Mouse (Mus musculus): ENCODE data around the gene Trub2. TPM values are rescaled to one million over a fixed set of nuclear protein-coding genes. Genes with fewer than 3 reads are reported as not detected.

Trub2 gene
- polyA plus RNA-seq (2014; fragmentation: Nextera tagmentation; extraction: Ambion mirVana): 29.1 and 32.3 TPM in 2 replicates

DNA sequence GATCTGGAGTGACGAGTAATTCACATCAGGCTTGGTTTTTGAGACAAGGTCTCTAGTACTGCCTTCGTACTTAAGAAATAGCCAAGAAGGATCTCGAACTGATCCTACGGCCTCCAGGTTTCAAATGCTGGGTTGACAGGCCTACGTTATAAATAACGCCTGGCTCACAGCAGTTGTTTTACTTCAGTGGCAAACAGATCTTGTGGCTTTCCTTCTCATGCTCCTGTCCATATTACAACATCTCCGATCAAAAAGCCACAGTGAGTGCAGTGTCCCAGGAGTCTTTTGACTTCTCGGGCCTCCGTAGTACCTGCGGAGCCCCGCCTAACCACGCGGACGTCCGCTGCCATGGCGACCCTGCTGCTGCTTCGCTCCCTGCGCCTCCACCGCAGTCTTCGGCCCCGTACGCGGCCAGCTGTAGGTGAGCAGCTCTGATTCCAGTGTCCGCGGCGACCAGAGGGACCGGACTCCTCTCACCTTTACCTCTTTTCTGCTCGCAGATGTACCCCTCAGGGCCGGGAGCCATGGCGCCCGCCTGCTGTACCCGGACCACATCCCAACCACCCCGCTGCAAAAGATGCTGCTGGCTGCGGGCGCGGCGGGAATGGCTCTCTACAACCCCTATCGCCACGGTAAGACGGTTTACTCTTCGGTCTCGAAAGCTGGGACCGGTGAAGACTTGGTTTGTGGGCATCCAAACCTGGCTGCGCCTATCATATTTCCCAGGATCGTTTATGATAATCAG, at the start of gene Trub2:
Gene Trub2, minus strand, starts transcription at position 566 of the 745 bp plus-strand sequence.
- Histone ChIP-seq H3K27me3 (ENCODE audit: control insufficient read depth, insufficient read depth, low read length) (no peaks in the 10 kb centered on the region), H3K27ac (replicated peaks; ENCODE audit: low read depth, low read length) (0 out of 2 replicates have a peak within 1 kb of the TSS, but pooled peaks have one; percentile 8), H3K9ac (replicated peaks; ENCODE audit: low read length) (peak within 1 kb of the TSS; percentile 81), H3K4me1 (ENCODE audit: control insufficient read depth, insufficient read depth, low read length) (no peaks in the 10 kb centered on the region; the same call in 1 of the 2 replicates), H3K36me3 (replicated peaks; ENCODE audit: control insufficient read depth, insufficient read depth, low read depth, low read length) (peaks cover 13% of the 10 kb centered on the region), H3K4me2 (ENCODE audit: low read depth, low read length) (peak within 1 kb of the TSS; percentile 75), H3K4me3 (ENCODE audit: low read depth, low read length) (peak within 1 kb of the TSS; percentile 84), H3K9me3 (replicated peaks; ENCODE audit: control insufficient read depth, low read length) (no peaks in the 10 kb centered on the region)
- DNase-seq (ENCODE audit: low spot score): peak; percentile 81
- under 1% methylated on average over 45 of the region's 45 CpGs for WGBS
- ATAC-seq (replicated peaks; ENCODE audit: insufficient number of reproducible peaks, low FRiP score, low TSS enrichment, low read depth): peak; percentile 87

DNA sequence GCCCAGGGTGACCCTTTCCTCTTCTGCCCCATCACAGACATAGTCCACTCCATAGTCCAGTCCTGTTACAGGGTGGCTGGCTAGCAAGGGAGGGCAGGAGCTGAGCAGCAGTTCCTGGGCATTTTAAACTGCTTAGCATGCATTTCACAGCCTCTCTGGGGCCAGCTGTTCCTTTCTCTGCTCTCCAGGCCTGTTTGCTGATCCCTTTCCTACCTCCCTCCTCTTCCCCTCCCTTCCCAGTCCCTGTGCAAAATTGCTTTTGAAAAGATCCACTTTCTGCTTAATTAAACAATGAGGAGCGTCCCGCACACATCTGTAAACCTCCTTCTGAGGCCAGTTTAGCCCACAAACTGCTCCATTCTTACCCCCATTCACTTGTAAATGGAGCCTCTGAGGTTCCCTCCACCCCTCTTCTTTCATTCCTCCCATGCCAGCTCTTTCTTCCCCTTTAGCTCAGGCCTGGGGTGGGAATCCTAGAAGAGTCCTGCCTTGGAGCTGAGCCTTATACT, 47.1 kb upstream of the Trub2 start:
- Histone ChIP-seq H3K4me2 (ENCODE audit: low read depth, low read length) (no peak overlapping the region), H3K4me3 (ENCODE audit: low read depth, low read length) (no peak overlapping the region), H3K4me1 (ENCODE audit: control insufficient read depth, insufficient read depth, low read length) (no peaks in the 10 kb centered on the region), H3K9ac (replicated peaks; ENCODE audit: low read length) (no peak overlapping the region), H3K27me3 (ENCODE audit: control insufficient read depth, insufficient read depth, low read length) (no peaks in the 10 kb centered on the region), H3K36me3 (replicated peaks; ENCODE audit: control insufficient read depth, insufficient read depth, low read depth, low read length) (no peaks in the 10 kb centered on the region), H3K27ac (replicated peaks; ENCODE audit: low read depth, low read length) (no peak overlapping the region), H3K9me3 (replicated peaks; ENCODE audit: control insufficient read depth, low read length) (no peaks in the 10 kb centered on the region)
- 51% methylated on average over 2 of the region's 2 CpGs for WGBS
- ATAC-seq (replicated peaks; ENCODE audit: insufficient number of reproducible peaks, low FRiP score, low TSS enrichment, low read depth) (no peak), DNase-seq (ENCODE audit: low spot score) (no peak)

DNA sequence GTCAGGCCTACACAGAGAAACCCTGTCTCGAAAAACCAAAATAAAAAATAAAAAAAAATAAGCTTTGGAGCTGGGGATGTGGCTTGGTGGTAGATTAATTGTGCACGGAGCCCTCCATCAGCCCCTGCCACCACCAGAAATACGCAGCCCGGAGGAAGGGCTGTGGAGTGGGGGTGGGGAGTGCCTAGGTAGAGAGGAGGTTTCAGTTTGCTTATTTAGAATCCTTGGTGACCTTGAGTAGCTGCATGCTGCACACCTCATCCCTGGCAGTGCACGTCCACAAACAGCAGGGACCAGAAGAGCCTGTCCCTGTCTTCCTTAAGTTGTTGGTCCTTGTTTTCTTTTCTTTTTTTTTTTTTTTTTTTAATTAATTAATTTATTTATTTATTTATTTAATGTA, 45.5 kb upstream of the Trub2 start:
- ATAC-seq (replicated peaks; ENCODE audit: insufficient number of reproducible peaks, low FRiP score, low TSS enrichment, low read depth): no peak
- H3K4me1 ChIP-seq (ENCODE audit: control insufficient read depth, insufficient read depth, low read length): no peaks in the 10 kb centered on the region
- 93% methylated on average over 5 of the region's 5 CpGs for WGBS
- DNase-seq (ENCODE audit: low spot score): no peak
- H3K27ac ChIP-seq (replicated peaks; ENCODE audit: low read depth, low read length): no peak overlapping the region
- H3K4me3 ChIP-seq (ENCODE audit: low read depth, low read length): no peak overlapping the region
- H3K9ac ChIP-seq (replicated peaks; ENCODE audit: low read length): no peak overlapping the region
- no peak overlapping the region for H3K4me2 ChIP-seq (ENCODE audit: low read depth, low read length)
- H3K9me3 ChIP-seq (replicated peaks; ENCODE audit: control insufficient read depth, low read length): no peaks in the 10 kb centered on the region
- no peaks in the 10 kb centered on the region for H3K36me3 ChIP-seq (replicated peaks; ENCODE audit: control insufficient read depth, insufficient read depth, low read depth, low read length)
- no peaks in the 10 kb centered on the region for H3K27me3 ChIP-seq (ENCODE audit: control insufficient read depth, insufficient read depth, low read length)

DNA sequence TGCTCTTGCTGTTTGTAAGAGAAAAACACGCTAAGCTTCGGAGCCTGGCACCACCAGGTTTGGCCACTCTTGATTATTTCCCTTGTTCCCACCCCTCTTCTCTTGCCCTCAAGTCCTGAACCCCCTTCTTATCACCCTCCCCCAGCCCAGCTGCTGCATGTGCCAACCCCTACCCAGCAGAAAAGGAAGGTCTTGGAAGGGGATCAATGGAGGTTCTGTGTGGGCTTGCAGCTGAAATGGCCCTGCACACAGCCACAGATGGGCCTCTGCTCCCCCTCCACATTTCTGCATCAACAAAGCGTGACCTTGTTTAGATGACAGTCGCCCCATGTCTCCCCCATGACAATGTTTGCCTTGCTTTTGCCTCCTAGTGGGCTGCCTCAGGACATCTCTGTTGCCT, 42.8 kb upstream of the Trub2 start:
- Histone ChIP-seq H3K4me3 (ENCODE audit: low read depth, low read length) (no peak overlapping the region), H3K27ac (replicated peaks; ENCODE audit: low read depth, low read length) (no peak overlapping the region), H3K27me3 (ENCODE audit: control insufficient read depth, insufficient read depth, low read length) (no peaks in the 10 kb centered on the region), H3K4me2 (ENCODE audit: low read depth, low read length) (no peak overlapping the region), H3K9ac (replicated peaks; ENCODE audit: low read length) (no peak overlapping the region), H3K4me1 (ENCODE audit: control insufficient read depth, insufficient read depth, low read length) (no peaks in the 10 kb centered on the region), H3K36me3 (replicated peaks; ENCODE audit: control insufficient read depth, insufficient read depth, low read depth, low read length) (no peaks in the 10 kb centered on the region), H3K9me3 (replicated peaks; ENCODE audit: control insufficient read depth, low read length) (no peaks in the 10 kb centered on the region)
- DNase-seq (ENCODE audit: low spot score): no peak
- WGBS: 89% methylated on average over 4 of the region's 4 CpGs
- no peak for ATAC-seq (replicated peaks; ENCODE audit: insufficient number of reproducible peaks, low FRiP score, low TSS enrichment, low read depth)

DNA sequence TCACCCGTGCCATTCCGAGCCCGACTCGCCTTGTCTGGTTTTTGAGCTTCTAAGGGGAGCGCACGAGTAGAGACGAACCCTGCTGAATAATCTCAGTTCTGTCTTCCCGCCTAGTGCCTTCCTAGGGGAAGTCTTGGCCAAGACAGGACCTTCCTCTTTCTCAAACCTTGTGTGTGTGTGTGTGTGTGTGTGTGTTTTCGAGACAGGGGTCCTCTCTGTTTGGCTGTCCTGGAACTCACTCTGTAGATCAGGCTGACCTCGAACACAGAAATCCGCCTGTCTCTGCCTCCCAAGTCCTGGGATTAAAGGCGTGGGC, 39.4 kb upstream of the Trub2 start:
- Histone ChIP-seq H3K4me2 (ENCODE audit: low read depth, low read length) (peak overlapping the region; percentile 64), H3K27ac (replicated peaks; ENCODE audit: low read depth, low read length) (no peak overlapping the region), H3K27me3 (ENCODE audit: control insufficient read depth, insufficient read depth, low read length) (no peaks in the 10 kb centered on the region), H3K4me1 (ENCODE audit: control insufficient read depth, insufficient read depth, low read length) (no peaks in the 10 kb centered on the region), H3K36me3 (replicated peaks; ENCODE audit: control insufficient read depth, insufficient read depth, low read depth, low read length) (no peaks in the 10 kb centered on the region), H3K9me3 (replicated peaks; ENCODE audit: control insufficient read depth, low read length) (no peaks in the 10 kb centered on the region), H3K4me3 (ENCODE audit: low read depth, low read length) (peak overlapping the region; percentile 98), H3K9ac (replicated peaks; ENCODE audit: low read length) (peak overlapping the region; percentile 84)
- 3% methylated on average over 12 of the region's 12 CpGs for WGBS
- ATAC-seq (replicated peaks; ENCODE audit: insufficient number of reproducible peaks, low FRiP score, low TSS enrichment, low read depth): no peak
- no peak for DNase-seq (ENCODE audit: low spot score)

DNA sequence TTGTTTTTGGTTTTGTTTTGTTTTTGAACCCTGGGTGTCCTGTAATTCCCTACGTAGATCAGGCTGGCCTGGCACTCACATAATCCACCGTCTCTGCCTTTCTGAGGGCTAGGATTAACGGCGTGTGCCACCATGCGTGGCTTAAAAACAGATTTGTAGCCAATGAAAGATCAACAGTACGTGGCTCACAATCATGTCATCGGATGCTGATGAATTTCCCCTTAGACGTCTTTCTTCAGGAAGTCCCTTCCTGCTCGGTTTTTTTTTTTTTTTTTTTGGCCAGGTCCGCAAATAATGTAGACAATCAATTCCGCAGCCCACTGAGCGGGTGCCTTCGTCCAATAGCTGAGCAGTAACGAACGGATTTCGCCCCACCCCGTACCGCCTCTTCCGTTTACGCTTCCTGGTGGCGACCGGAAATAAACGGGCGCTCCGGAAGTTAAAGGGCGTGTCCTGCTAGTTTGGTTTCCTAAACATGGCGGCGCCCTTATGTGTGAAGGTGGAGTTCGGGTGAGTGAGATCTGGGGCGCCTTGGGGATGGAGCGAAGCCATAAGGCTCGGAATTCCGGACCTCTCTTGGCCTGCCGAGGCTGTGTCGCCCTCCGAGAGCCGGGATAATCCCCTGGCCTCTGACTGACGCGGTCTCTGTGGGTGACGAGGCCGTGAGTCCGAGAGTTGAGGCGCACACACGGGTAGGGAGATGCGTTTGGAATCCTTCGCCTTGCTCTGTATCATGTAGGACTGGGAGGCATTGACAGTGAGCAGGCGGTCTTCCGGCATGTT, 38.8 kb upstream of the Trub2 start:
- WGBS: under 1% methylated on average over 48 of the region's 48 CpGs
- Histone ChIP-seq H3K4me2 (ENCODE audit: low read depth, low read length) (peak overlapping the region; percentile 64), H3K27me3 (ENCODE audit: control insufficient read depth, insufficient read depth, low read length) (no peaks in the 10 kb centered on the region), H3K27ac (replicated peaks; ENCODE audit: low read depth, low read length) (peak overlapping the region; percentile 52; the same call in 1 of the 2 replicates), H3K9me3 (replicated peaks; ENCODE audit: control insufficient read depth, low read length) (no peaks in the 10 kb centered on the region), H3K36me3 (replicated peaks; ENCODE audit: control insufficient read depth, insufficient read depth, low read depth, low read length) (no peaks in the 10 kb centered on the region), H3K4me3 (ENCODE audit: low read depth, low read length) (peak overlapping the region; percentile 98), H3K4me1 (ENCODE audit: control insufficient read depth, insufficient read depth, low read length) (no peaks in the 10 kb centered on the region), H3K9ac (replicated peaks; ENCODE audit: low read length) (peak overlapping the region; percentile 84)
- peak; percentile 99 for DNase-seq (ENCODE audit: low spot score)
- ATAC-seq (replicated peaks; ENCODE audit: insufficient number of reproducible peaks, low FRiP score, low TSS enrichment, low read depth): peak; percentile 93

DNA sequence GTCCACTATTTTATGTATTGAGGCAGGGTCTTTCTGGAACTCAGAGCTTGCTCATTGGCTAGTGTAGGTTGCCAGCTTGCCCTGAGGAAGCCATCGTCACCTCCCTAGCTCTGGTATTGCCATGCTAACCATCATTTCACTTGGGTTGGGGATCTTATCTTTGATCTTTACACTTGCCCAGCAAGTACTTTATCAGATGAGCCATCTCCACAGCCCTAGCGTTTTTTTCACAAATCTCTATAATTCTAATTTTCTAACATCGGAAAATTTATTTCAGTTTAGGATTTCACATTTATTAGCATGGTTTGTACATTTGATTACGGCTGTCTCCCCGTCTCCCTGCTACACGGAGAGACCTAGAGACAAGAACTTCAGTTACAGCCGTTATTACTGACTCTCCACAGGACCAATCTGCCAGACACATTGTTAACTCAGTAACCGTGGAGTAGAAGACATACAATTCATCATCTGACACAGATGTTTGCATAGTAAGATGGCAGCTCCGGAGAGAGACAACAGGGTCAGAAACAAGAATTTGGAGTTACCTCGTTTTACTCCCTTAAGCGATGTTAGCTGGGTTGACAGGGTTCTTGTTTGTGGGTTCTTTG, 38.1 kb upstream of the Trub2 start:
- Histone ChIP-seq H3K9ac (replicated peaks; ENCODE audit: low read length) (peak overlapping the region; percentile 57), H3K27me3 (ENCODE audit: control insufficient read depth, insufficient read depth, low read length) (no peaks in the 10 kb centered on the region), H3K4me1 (ENCODE audit: control insufficient read depth, insufficient read depth, low read length) (no peaks in the 10 kb centered on the region), H3K9me3 (replicated peaks; ENCODE audit: control insufficient read depth, low read length) (no peaks in the 10 kb centered on the region), H3K4me3 (ENCODE audit: low read depth, low read length) (peak overlapping the region; percentile 98), H3K36me3 (replicated peaks; ENCODE audit: control insufficient read depth, insufficient read depth, low read depth, low read length) (no peaks in the 10 kb centered on the region), H3K27ac (replicated peaks; ENCODE audit: low read depth, low read length) (peak overlapping the region; percentile 14; the same call in 1 of the 2 replicates), H3K4me2 (ENCODE audit: low read depth, low read length) (peak overlapping the region; percentile 44)
- 18% methylated on average over 11 of the region's 11 CpGs for WGBS
- peak; percentile 18 for DNase-seq (ENCODE audit: low spot score)
- no peak for ATAC-seq (replicated peaks; ENCODE audit: insufficient number of reproducible peaks, low FRiP score, low TSS enrichment, low read depth)
